Mouse (Mus musculus) small intestine, adult 2 months (tissue): ENCODE results near the gene Eri3.

Experiments used
- CTCF ChIP-seq: fragments of 200-500 bp; IDR thresholded peaks from 2 replicates; pipeline ENCODE4 v1.5.1; 2012; ENCODE audit warnings: low read depth, mild to moderate bottlenecking, control low read depth, inconsistent platforms, low read length, moderate library complexity, mixed read lengths; ENCODE audit not compliant: insufficient replicate concordance, insufficient read length; ENCODE audit errors: extremely low read depth
- POLR2A ChIP-seq: fragments of 200-500 bp; IDR thresholded peaks from 2 replicates; pipeline ENCODE4 v1.6.1; 2012; ENCODE audit warnings: low read depth, mild to moderate bottlenecking, control low read depth, inconsistent platforms, low read length, moderate library complexity

GRCm38 (mm10) chr4:117658582-117659444 lies 108.6 kb downstream of the Eri3 start:
- TF ChIP-seq CTCF (peak; percentile 52; the same call in 1 of the 2 replicates), POLR2A (no peak)
